Mouse (Mus musculus) kidney, adult 18-20 months (tissue): Measurements from ENCODE around the gene Cdc42bpa.
"Not testable (repeated sequence)": the region's sequence is repeated elsewhere in the genome, so short reads cannot be mapped to it uniquely, and the experiment has no call there.

Source experiments
- DNase-seq: peaks from one replicate; pipeline ENCODE4 v3.0.0; 2021

Gene Cdc42bpa

DNA sequence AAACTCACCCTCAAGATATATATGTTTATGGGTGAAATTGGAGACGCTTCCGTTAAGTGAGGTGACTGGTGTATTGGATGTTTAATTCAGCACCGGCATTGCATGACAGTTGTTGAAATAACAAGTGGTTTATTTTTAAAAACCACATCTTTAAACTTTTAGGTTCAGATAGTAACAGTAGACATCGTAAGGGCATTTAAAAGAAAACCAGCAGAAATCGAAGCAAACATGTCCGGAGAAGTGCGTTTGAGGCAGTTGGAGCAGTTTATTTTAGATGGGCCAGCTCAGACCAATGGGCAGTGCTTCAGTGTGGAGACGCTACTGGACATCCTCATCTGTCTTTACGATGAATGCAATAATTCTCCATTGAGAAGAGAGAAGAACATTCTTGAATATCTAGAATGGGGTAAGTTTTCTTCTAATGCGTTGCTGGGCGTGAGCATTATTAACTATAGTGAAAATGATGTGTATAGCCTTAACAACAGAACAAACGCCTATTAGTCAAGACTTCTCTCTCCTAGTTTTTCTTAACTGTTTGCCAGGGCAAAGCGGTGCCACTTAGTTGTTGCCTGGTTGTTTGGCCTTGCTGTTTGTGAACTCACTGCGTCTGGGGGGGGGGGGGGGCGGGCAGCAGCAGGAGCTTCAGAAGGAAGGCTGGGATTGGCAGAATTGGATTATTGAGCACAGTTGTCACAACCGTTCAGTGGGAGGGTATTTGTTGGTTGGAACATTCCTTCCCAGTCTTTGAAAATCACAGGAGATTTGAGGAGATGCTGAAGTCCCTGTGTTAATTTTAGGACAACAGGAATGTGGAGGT lies 818 bp downstream of the Cdc42bpa start:
- no peak for DNase-seq

- no peak for DNase-seq
Observed at GRCm38 (mm10) chr1:179961777-179962176, 1.5 kb downstream of the Cdc42bpa start.

GRCm38 (mm10) chr1:179969776-179970428 lies 9.6 kb downstream of the Cdc42bpa start:
- no peak for DNase-seq

DNA sequence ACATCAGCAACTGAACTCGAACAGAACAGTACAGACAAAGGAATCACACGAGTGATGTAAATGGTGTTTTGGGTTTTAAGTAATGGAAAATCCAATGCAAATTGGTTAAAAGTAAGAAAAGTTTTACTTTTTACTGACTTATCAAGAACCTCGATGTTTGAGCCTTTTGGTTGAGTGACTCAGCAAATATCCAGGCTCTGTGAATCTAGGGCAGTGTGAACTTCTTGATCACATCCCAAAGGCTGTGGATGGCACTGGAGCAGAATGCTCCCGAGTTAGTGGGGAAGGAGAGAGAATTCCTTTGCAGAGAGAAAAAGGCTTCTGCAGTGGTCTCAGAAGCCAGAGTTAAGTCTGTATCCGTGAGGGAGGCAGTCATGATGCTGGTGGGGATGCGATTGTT lies 14.7 kb downstream of the Cdc42bpa start:
- DNase-seq: no peak

DNA sequence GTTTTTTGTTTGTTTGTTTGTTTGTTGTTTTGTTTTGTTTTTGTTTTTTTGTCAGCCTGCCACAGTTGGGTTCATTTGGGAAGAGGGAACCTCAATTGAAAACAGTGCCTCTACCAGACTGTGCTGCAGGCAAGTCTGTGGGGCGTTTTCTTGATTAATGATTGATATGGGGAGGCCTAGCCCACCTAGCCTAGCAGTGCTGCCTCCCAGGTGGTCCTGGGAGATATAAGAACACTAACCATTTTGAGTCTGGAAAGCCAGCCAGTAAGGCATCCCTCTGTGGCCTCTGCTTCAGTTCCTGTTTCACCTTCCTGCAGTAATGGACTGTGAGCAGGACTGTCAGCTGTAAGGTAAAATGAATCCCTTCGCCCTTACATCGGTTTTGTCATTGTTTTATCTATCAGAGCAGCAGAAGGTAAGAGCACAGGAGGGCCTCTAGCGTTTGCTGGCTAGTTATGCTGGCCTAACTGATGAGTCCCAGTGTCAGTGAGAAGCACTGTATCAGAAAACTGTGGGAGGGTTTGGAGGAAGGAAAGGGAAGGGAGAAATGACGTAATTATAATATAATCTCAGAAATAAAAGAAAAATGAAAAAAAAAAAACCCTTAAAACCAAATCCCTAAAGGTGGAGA lies 15.5 kb downstream of the Cdc42bpa start:
- DNase-seq: no peak

DNA sequence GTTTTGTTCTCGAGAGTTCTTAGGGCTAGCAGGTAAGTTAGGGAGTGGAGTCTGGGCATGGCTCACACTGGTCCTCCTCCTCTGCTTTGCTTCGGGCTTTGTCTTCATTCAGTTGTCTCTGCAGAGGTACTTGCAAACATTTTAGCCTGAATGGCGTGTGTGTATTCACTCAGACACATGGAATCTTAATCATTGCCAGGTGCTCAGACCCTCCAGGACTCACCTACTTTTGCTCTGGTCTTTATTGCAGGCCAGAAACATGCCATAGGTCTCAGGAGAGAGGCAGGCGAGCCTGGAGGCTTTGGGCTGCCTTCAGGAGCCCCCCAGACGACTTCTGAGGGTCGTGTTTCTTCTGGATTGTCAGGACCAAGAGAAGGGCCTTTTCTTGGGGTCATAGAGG lies 17.2 kb downstream of the Cdc42bpa start:
- no peak for DNase-seq

- no peak for DNase-seq
Observed at GRCm38 (mm10) chr1:179978742-179979141, 18.5 kb downstream of the Cdc42bpa start.

- DNase-seq: no peak
Observed at GRCm38 (mm10) chr1:179981680-179982079, 21.4 kb downstream of the Cdc42bpa start.

- DNase-seq: no peak
Observed at GRCm38 (mm10) chr1:179982183-179982582, 21.9 kb downstream of the Cdc42bpa start.

- no peak for DNase-seq
Observed at GRCm38 (mm10) chr1:179982933-179983332, 22.7 kb downstream of the Cdc42bpa start.

GRCm38 (mm10) chr1:179984171-179984570 lies 23.9 kb downstream of the Cdc42bpa start:
- DNase-seq: no peak

DNA sequence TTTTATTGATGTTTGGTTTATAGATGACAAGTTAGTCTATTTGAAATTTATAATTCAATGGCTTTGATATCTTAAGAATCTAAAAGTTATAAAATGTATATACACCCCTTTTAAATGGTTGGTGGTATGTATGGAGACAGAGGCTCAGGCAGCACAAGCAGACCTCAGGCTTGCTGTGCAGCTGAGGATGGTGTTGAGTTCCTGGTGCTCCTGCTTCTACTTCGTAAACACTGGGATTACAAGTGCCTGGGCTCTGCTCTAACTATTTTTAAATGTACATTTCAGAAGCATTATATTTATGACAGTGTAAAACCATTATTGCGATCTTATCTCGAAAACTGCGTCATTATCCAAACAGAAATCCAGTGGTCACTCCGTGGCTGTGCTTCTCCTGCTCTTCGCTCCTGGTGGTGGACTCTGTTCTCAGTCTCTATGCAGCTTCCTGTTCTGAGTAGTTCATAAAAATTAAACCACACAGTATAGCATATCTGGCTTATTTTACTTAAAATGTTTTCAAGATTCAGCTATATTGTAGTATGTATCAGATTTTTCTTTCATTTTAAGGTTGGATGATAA lies 31.5 kb downstream of the Cdc42bpa start:
- no peak for DNase-seq

- DNase-seq: no peak
Observed at GRCm38 (mm10) chr1:179992255-179992654, 32.0 kb downstream of the Cdc42bpa start.

DNA sequence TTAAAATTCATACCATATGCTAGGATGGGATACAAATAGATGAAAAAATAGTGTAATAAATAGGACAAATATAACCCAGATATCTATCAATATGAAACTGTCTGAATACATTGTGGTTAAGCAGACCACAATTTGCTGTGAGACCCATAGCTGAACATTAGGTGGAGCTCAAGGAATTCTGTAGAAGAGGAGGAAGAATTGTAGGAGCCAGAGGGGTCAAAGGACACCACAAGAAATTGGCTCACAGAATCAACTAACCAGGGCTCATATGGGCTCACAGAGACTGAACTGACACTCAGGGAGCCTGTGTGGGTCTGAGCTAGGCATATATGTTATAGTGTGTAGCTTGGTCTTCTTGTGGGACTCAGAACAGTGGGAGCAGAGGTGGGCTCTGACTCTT lies 47.8 kb downstream of the Cdc42bpa start:
- peak; percentile 17 for DNase-seq

GRCm38 (mm10) chr1:180013479-180013878 lies 53.2 kb downstream of the Cdc42bpa start:
- DNase-seq: no peak

DNA sequence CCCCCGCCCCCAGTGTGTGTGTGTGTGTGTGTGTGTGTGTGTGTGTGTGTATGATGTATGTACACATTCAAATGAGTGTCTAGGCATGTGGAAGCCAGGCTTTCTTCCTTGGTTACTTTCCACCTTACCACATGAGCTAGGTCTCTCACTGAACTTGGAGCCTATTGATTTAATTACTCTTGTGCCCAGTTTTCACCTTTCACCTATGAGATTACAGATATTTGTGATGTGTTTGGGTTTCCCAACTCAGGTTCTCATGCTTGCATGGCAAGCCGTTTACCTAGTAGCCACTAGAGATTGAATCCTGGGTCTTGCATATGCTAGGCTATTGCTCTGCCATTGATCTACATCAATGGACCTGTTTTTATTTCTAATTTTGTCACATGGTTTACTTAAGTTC lies 57.9 kb downstream of the Cdc42bpa start:
- no peak for DNase-seq

DNA sequence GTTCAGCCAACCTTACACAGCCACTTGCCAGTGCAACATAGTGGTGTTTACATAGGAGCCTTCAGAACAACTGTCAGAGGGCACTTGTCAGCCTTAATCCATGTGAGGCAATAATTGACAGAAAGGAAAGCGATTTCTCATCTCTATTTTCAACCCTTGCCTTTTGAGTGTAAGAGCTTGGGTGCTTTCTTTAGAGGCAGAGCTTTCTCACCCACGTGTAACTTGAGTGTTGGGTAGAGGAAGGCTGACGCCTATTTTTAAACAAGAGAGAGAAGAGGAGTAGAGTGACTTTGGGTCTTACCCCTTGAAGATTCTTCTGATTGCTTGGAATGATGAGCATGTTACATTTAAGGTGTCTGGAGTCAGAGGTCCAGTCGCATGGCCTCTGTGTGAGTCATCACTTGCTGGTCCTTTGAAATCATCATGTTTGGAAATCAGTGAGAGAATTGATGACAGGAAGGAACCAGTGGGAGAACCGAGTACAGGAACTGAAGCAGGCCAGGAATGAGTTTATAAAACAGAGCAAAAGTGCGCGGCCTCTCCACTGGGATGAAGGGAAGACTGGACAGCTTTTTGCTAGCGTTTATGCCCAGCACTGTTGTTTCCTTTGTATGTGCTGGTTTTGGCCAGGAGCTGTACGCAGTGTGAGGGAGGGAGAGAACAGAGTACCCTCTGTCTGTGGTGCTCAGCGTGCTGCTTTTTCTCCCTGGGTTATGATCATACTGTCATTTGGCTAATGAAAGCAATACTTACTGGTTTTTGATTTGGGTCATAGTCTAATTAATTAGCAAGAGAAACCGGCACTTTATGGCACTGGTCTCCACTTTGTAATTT lies 61.4 kb downstream of the Cdc42bpa start:
- no peak for DNase-seq

DNA sequence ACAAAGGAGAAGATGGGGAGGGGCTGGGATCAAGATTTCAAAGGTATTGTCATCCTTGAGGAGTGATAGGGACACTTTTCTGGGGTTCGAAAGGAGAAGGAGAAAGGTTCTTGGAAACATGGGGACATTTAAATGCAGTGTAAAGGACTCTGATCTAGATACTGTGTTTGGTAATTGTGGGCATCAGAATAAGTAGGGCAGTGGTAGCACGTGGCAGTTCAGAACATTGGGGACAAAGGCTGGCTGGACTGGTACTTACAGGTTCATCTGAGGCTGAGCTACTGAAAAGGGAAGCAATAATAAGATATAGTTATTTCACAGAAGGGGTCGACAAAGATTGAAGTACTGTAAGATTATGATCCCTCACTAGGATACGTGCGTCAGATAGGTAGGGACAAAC lies 63.2 kb downstream of the Cdc42bpa start:
- DNase-seq: no peak

DNA sequence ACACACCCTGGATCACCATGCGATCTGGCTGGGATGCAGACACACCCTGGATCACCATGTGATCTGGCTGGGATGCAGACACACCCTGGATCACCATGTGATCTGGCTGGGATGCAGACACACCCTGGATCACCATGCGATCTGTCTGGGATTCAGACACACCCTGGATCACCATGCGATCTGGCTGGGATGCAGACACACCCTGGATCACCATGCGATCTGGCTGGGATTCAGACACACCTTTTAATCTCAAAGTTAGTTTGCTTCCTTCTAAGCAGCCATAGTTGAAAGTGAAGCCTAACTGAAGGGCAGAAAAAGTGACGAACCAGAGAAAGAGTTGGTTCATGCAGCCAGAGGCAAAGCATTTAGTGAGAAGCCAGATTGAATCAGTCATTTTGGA lies 69.6 kb downstream of the Cdc42bpa start:
- not testable (repeated sequence) for DNase-seq

- no peak for DNase-seq
Observed at GRCm38 (mm10) chr1:180030631-180031365, 70.5 kb downstream of the Cdc42bpa start.

- DNase-seq: no peak
Observed at GRCm38 (mm10) chr1:180031705-180032548, 71.7 kb downstream of the Cdc42bpa start.
